Mouse (Mus musculus) regulatory T cell (primary cell): ENCODE data around the gene Fiz1.
"Not testable (repeated sequence)": the region's sequence is repeated elsewhere in the genome, so short reads cannot be mapped to it uniquely, and the experiment has no call there.

Source experiments
- in situ Hi-C: fragments of 300-600 bp; cut with MboI, MseI; formaldehyde crosslinking; loops from one replicate; pipeline ENCODE4 v1.15.1; 2025; ENCODE audit warnings: high pct_unique_total_duplicates

Fiz1 gene

DNA sequence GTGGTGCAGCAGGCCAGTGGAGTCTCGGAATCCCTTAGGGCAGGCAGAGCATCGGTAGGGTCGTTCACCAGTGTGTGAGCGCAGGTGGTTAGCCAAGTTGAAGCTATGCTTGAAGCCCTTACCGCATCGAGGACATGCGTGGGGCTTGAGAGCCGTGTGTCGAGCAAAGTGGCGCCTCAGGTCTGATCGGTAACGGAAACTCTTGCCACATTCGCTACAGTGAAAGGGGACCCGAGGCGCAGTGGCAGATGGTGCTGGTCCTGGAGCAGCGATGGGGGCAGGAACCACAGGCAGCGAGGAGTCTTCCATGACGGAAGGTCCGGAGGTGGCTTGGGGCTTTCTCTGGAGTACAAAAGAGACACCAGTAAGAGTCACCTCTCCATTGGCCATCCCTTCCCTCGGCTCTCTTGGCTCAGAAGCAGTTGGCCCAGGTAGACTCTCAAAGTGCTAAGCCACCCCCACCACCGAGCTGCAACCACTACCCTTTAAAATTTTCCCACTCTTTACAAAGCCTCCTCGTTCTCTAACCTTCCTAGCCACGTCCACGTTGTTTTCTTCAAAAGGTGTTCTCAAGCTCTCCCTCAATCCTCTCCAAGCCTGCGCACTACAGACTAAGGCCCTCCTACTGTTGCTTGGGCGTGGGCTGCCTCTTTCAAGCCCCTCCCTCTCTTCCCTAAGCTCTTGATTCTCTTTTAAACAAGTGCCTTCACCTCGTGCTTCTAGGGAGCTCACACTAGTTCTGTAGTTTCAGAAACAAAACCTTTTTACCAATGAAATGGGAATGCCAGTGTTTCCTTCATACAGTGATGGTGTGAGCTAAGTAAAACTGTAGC lies 1.6 kb downstream of the Fiz1 start:
- in situ Hi-C loops = no loop called here

DNA sequence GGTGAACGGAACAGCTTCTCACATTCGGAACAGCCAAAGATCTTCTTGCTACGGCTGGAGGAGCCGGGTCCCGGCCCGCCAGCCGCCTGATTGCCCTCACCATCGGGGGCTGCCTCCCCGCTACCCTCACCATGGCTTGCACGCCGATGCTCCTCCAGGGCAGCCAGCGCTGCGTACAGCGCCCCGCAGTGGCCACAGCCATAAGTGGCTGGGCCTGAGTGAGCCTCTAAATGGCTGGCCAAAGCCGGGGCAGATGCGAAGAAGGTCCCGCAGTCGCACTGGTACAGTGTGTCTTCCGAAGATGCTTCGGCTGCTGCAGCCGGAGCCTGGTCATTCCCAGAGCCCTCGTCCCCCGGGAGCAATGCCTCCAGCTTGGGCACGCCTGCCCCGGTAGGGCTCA lies 6.3 kb downstream of the Fiz1 start:
- in situ Hi-C loops = no loop called here

DNA sequence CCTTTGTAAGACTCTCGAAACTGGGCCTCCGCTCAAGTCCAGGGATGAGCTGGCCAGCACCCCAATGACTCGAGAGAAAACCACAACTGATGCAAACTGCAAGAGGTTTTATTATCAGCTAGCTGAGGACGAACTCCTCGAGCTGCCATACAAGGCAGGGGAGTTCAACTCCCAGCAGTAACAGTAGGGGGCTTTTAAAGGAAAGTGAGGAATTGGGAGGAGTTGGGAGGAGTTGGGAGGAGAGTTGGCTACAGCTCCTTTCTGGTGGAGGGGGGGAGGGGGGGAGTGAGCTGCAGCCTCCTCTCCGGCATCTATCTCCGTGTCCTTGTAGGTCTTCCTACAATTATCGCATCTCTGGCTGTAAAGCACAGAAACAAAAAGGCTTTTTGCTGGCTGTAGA lies 11.6 kb downstream of the Fiz1 start:
- in situ Hi-C loops = not testable (repeated sequence)

DNA sequence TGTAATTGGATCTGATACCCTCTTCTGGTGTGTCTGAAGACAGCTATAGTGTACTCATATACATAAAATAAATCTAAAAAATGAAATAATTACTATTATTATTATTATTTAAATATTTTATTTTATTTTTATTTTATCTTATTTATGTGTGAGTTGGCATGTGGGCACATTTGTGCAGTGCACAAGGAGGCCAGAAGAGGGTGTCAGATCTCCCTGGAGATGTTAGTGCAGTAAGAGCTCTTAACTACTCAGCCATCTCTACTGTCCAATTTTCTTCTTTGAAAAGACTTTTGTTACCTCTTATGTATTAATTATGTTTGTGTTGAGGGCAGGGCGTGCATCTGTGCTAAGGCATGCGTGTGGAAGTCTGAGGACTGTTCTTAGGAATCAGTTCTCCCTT lies 14.6 kb downstream of the Fiz1 start:
- in situ Hi-C loops = no loop called here

DNA sequence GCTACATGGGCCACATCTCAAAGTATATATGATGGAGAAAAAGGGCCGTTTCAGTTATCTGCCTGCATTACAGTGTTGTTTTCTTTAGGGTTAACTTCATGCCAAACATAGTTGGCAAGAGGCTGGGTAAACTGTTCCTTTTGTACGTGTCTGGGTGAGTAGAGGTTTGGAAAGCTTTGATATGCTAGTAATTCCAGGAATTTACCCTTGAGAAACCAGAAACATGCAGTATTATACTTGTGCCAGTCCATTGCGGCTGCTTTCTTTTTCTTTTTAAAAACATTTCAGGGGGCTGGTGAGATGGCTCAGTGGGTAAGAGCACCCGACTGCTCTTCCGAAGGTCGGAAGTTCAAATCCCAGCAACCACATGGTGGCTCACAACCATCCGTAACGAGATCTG lies 17.6 kb downstream of the Fiz1 start:
- in situ Hi-C loops = no loop called here

DNA sequence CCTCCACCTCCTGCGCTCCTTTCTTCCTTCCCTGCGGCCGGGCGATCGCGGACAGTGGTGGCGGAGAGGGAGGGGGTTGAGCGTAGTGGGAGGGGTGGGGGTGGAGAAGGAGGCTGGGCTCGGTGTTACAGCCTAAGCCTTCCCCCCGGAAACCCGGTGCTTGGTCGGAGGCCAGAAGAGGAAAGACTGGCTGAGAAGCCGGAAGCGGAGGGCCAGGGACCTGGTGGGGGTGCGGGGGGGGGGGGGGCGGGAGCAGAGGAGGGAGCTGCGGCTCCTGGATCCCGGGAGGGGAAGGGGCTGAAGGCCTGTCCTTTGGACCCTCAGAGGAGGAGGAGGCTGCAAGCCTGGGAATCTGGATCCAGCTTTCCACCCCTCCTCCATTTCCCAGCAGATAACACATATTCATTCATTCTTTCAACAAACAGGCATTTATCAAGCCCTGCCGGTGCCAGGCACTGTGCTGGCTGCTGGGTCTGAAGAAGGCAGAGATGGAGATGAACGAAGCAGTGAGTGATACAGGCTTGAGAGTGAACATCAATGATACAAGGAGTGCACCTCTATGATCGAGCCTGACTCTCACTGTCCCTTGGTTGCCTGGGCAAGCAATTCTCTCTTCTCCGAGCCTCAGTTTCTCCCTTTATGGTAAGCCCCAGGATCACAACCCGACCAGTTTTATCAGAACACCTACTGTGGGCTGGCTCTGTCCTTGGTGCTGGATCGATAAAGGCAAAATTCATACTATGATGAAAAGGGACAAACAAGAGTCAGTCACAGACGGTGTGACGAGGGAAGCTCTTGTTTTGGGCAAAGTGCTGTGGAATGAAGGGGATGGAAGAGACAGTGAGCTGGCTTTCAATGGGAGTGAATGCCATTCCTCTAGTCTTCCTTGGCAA lies 18.2 kb downstream of the Fiz1 start, which contains the start of gene Zfp579:
Zfp579 (minus strand) TSS at position 156 of the 893 bp plus-strand sequence.
- in situ Hi-C loops = no loop called here

DNA sequence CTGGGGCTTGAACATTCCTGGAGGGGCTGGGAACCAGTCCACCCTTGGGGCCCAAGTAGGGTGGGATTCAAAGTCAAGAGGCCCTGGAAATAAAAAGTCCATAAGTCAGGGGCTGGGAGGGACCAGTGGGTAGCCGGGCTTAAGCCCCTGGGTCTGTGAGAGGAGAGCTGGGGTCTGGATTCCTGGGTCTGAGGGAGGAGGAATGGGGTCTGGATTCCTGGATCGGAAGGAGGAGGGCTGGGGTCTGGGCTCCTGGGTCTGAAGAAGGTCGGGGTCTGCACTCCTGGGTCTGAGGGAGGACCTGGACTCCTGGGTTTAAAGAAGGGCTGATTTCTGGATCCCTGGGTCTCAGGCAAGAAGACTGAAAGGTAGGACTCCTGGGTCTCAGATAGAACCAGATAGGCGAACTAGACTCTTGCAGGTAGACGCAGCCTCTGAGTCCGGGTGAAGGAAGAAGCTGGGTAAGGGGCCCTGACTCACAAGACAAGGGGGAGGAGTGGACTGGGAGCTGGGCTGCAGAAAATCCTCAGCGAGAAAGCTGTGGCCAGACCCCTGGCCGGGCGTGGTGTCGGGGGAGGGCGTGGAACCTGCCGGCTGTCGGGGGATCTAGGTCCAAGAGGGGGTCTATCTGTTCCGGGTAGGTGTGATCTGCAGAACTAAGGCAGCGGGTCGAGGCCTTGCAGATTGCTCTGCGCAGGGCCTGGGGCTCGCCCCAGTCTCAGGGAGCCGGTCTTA lies 19.1 kb downstream of the Fiz1 start:
- in situ Hi-C loops = no loop called here

DNA sequence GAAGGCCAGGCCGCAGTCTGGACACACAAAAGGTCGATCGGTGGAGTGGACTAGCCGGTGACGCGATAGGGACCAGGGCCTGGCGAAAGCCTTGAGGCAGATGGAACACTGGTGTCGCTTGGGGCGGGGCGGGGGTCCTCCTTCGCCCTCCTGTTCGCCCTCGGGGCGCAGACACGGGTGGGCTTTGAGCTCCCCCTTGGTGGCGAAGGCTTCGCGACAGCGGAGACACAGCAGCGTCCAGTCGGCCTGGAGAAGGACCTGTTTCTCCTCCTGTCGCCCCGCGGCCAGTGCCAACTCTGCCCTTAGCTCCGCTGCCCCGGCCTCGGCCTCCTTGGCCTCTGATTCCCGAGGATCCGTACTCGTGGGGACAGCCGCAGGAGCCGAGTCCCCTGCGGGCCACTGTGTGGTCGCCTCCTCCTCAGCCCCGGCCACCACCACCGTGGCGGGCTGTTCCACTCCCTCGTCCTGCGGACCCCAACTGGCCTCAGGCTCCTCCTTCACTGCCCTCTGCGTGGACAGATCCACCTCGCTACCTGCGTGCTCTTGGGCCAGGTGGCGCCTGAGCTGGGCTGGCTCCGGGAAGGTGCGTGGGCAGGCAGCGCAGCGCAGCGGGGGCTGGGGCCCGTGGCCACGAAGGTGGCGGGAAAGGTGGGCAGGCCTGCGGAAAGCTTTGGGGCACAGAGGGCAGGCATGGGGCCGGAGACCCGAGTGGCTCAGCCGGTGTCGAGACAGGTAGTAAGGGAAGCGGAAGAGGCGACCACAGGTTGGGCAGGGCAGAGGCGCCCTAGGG lies 20.3 kb downstream of the Fiz1 start:
- in situ Hi-C loops = no loop called here

DNA sequence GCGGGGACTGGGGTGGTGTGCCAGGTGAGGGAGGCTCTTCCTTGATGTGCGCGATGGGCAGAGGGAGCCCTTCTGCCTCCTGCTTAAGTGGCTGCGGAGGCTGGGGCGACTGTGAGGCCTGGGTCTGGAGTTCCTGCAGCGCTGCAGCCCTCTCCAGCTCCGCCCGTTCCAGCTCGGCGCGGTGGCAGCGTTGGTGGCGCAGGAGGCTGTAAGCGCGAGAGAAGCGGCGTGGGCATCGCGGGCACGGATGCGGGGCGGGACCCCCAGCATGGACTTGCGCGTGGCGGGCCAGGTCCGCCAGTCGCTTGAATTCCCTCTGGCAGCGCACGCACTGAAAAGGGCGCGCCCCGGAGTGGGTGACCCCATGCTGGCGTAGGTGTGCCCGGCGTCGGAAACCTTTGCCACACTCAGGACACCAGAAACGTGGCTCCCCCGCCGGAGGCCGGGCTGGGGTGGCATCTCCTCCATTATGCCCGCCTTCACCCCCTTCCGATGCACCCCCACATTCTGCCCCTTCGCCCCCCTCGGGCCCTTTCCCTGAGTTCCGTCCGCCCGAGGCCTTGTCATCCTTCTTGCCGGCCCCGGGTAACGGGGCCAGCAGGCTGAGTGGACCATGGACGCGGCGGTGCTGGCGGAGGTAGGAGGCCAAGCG lies 21.0 kb downstream of the Fiz1 start:
- in situ Hi-C loops = no loop called here

DNA sequence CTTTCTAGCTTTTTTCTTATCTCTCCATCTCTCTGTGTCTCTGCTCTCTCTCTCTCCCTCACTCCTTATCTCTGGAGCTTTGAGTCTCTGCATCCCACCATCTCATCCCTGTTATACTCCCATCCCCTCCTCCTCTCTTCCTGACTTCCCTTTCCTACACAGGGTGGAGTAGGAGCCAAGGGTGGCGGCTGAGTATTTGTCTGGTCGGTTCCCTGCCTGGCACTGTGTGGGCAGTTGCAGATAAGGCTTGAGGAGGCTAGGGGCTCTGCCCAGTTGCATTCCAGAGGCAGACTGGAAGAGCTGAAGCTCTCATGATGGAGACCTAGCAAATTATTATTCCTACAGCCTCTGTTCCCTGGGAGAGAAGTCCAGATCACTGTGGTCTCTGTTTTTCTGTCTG lies 26.2 kb downstream of the Fiz1 start:
- in situ Hi-C loops = no loop called here

DNA sequence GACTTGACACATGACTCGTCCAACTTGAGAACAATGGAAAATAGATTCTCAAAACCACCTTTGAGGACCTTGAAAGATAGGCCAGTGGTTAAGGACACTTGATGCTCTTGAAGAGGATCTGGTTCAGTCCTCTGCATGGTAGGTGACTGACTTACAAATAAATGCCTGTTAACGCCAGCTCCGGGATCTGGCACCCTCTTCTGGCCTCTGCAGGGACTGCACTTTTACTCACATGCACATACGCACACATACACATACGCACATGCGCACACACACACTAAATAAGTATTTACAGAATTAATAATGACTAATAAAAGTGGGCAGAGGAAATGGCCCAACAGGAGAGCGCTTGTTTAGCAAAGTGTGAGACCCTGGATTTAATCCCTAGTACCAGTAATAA lies 37.7 kb downstream of the Fiz1 start:
- in situ Hi-C loops = no loop called here

DNA sequence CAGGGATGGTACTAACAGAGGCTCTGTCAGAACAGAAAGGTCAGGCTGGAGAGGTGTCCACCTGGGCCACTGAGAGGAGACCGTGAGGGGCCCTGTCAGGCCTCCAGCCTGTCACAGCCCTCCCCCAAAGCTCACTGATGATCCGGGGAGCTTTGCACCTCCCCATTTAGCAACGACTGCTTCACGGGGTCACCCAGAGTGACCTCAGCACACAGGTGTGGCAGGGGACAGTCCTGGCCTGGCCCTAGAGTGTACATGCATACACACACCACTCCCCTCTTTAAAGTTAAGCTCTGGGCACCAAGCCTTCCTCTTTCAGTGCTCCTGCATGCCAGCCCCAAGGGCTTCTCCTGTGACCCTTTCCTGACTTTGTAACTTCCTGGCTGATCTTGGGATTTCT lies 39.0 kb downstream of the Fiz1 start:
- in situ Hi-C loops = no loop called here

DNA sequence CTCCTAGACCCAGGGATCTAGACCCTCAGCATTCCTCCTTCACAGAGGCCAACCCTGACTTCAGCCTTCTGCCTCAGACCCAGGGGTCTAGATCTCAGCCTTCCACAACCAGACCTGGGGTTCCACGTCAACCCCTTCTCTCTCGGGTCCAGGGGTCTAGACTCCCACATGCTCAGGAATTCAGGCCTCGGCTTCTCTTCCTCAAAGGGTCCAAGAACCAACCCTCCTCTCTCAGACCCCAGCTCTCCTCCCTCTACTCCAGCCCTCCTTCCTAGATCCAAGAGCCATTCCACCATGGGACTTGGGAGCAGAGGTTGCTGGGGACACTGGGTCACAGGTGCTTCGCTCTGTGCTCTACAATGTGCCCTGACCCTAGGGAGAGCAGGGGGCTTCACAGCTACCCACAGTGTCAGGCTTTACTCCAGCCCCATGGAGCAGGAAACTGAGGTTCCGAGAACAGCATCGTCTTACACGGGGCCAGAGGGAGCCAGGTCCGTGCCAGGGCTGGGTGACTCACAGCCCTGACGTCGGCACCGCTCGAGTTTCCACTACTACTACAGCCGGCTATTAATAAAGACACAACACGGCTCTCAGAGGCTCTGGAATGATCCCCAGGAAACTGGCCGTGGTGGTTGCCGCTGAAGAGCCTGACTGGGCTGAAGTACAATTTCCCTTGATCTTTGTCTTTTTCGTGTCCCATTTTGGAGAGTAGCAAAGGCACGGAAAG lies 42.0 kb downstream of the Fiz1 start:
- in situ Hi-C loops = no loop called here

DNA sequence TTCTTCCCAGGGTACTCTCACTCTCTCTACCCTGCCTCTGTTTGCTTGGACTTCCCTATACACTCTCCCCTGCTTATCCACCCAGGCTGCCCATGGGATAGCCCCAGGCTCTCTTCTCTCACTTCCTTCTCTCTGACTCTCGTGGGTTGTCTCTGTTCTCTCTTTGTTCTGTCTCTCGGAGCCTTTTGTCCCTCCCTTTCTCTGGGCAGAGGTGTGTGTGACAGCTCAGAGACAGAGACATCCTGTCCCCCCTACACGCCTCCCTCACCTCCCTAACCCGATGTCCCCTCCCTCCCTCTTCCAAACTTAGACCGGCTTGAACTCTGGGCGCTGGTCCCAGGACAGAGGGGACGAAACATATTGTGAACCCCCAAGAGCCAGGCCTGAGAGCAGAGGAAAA lies 42.8 kb downstream of the Fiz1 start:
- in situ Hi-C loops = no loop called here

DNA sequence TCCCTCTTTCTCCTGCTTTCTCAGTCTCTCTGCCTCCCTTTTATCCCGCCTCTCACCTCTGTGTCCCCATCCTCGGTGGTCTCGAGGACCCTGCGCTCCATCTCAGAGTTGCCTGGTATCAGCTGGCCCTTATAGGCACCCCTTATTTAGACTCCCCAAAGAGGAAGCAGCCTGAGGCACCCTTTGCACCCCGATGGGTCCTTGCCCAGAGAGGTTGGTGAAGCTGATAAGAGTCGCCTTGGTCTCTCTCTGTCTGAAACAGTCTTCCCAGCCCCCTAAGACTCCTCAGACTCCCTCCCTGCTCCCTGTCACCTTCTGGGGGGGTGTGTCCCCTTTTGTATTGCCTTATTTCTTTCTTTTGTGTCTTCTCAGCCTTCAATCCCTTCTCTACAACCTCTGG lies 43.4 kb downstream of the Fiz1 start, which contains the start of gene Sbk3:
Sbk3 (minus strand) TSS at position 101 of the 400 bp plus-strand sequence.
- in situ Hi-C loops = no loop called here

DNA sequence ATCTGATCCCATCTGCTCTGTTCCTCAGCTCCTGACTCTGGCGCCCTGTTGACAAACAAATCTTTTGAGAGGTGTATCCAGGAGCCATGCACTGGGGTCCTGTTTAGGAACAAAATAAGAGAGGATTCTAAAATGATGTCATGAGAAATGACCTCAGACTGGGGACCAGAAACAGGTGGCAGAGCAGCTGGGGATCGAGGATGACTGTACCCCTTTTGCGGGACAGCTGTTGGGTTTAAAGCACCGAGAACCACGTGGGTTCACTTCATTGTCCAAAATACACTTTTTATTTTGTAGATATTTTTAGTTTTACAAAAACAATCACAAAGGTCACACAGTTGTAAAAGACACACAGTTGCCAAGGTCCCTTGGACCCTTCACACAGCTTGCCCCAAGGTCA lies 49.5 kb downstream of the Fiz1 start:
- in situ Hi-C loops = no loop called here

DNA sequence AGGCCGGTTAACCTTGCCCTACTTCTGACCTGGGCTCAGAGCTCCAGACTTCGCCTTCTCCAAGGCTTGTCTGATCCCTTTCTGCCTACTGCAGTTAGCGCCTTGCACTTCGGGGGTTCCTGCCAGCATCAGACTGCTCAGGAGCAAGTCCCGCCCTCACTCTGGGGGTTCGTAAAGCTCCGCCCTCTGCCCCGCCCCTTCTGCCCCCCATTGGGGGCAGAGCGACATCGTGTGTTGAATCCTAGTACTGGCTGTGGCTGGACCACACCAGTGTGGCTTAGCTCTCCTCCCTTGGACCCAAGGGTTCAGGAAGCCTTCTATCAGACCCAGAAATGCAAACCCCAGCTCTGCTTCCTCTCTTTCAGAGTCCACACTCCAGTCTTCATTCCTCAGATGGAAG lies 50.2 kb downstream of the Fiz1 start, which contains the start of gene Sbk2:
Sbk2 (minus strand) TSS at position 135 of the 400 bp plus-strand sequence.
- in situ Hi-C loops = no loop called here

DNA sequence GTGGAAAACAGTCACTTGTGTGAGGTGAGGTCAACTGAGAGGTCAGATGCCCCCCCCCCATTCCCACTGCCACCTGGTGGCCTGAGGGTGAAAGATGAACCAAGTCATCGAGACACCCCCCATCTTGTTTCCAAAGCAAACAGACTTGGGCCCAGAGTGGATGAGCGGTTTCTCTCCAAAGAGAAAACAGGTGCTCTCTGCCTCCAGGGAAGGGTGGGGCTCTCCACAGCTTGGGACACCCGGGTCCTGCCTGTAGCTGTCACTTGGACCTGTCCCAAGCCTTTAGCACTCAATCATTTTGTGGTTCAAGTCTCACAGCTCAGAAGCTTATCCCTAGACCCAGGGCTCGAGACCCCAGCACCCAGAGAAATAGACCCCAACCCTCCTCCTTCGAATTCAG lies 51.0 kb downstream of the Fiz1 start:
- in situ Hi-C loops = no loop called here

DNA sequence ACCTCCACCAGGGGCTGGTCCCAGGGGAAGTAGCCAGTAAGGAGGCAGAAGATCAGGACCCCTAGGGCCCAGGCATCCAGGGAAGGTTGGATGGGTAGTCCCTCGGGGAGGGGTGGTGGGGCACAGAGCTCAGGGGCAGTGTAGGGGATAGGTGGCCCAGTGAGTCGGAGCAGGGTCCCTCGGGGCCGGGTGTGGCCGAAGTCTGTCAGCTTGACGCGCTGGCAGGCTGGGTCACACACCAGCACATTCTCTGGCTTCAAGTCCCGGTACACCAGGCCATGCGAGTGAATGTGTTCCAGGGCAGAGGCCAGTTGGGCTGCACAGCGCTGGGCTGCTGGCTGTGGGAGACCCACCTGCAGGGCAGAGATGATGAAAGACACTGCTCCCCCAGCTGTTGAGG lies 57.1 kb downstream of the Fiz1 start:
- in situ Hi-C loops = no loop called here
